7 mouse cellular contexts compared by ENCODE assay signal in genomic region chr10:61476440-61477165, GRCm38 (mm10). TPM values are rescaled to one million over a fixed set of nuclear protein-coding genes. Genes with fewer than 3 reads are reported as not detected.
DNase-seq lines count a peak whose midpoint lies in the region; ATAC-seq lines count a peak whose summit lies in the region.

No protein-coding gene starts in this region.

- WGBS in neural tube, embryonic 12.5 days, result 2% methylated on average over 15 of the region's 15 CpGs

- no peaks in the 10 kb centered on the region for H3K9me3 ChIP-seq in neural tube, embryonic 12.5 days

- peak overlapping the region; percentile 80 for H3K9ac ChIP-seq in neural tube, embryonic 12.5 days

- no peak for ATAC-seq in neural tube, embryonic 12.5 days (ENCODE audit: low FRiP score, low read depth)

- H3K27me3 ChIP-seq in neural tube, embryonic 12.5 days (replicated peaks), result no peaks in the 10 kb centered on the region

- peak overlapping the region; percentile 79 for H3K4me3 ChIP-seq in neural tube, embryonic 12.5 days

- no peak overlapping the region for H3K27ac ChIP-seq in neural tube, embryonic 12.5 days

- peak; percentile 37 for DNase-seq in thymus, postnatal 4 days
- no peak for DNase-seq in thymus, postnatal 0 days (ENCODE audit: low spot score)
- peak; percentile 79 for DNase-seq in gastrocnemius, adult 18-20 months (ENCODE audit: low spot score)
- peak; percentile 14 for DNase-seq in induced T-regulatory cell, adult 2 months (ENCODE audit: low read depth)
- no peak for DNase-seq in cerebellum, postnatal 4 days (ENCODE audit: low spot score in 2 of 2)
- no peak for DNase-seq in layer of hippocampus, postnatal 14 days (ENCODE audit: low spot score in 2 of 2)

- no peaks in the 10 kb centered on the region for H3K36me3 ChIP-seq in neural tube, embryonic 12.5 days

- peak overlapping the region; percentile 93 for H3K4me2 ChIP-seq in neural tube, embryonic 12.5 days (replicated peaks)

- peaks cover 24% of the 10 kb centered on the region for H3K4me1 ChIP-seq in neural tube, embryonic 12.5 days

RNA-seq across cellular contexts. Expression of gene Lrrc20, which starts 1.0 kb away (rescaled TPM):
- 3.5 and 4.5 TPM in 2 replicates for polyA plus RNA-seq in thymus, postnatal 0 days (2015; fragmentation: Nextera tagmentation; extraction: Ambion mirVana)
- 100 to 1,000 TPM; 161 to 167 TPM for total RNA-seq in gastrocnemius, adult 18-20 months (2021)
- 12.6 and 13.2 TPM in 2 replicates for polyA plus RNA-seq in neural tube, embryonic 12.5 days (2016; fragmentation: Nextera tagmentation; extraction: Ambion mirVana)
- total RNA-seq in layer of hippocampus, postnatal 14 days (2021), result 10 to 100 TPM; 18.7 to 21.6 TPM

RNA-seq across cellular contexts. Expression of gene Eif4ebp2, which starts 24.1 kb away (rescaled TPM):
- 83.7 and 91.5 TPM in 2 replicates for polyA plus RNA-seq in thymus, postnatal 0 days (2015; fragmentation: Nextera tagmentation; extraction: Ambion mirVana)
- 100 to 1,000 TPM; 147 to 178 TPM for total RNA-seq in gastrocnemius, adult 18-20 months (2021)
- polyA plus RNA-seq in neural tube, embryonic 12.5 days (2016; fragmentation: Nextera tagmentation; extraction: Ambion mirVana), result 52.0 and 64.9 TPM in 2 replicates
- 10 to 100 TPM; 46.2 to 51.2 TPM for total RNA-seq in layer of hippocampus, postnatal 14 days (2021)

RNA-seq across cellular contexts. Expression of gene Nodal, which starts 58.8 kb away (rescaled TPM):
- polyA plus RNA-seq in thymus, postnatal 0 days (2015; fragmentation: Nextera tagmentation; extraction: Ambion mirVana), result 0.08 TPM in 2 replicates
- total RNA-seq in gastrocnemius, adult 18-20 months (2021), result under 1 TPM; 0.09 to 0.11 TPM
- polyA plus RNA-seq in neural tube, embryonic 12.5 days (2016; fragmentation: Nextera tagmentation; extraction: Ambion mirVana), result 0.13 TPM in 1 of 2 replicates, not detected in the other
- total RNA-seq in layer of hippocampus, postnatal 14 days (2021), result not detected

Comparison
In these comparisons a context has a peak if more than half of its experiments do, and no peak if none do; other contexts are left out.
1. DNase-seq: peak in thymus, postnatal 4 days (single experiment), gastrocnemius, adult 18-20 months (single experiment) and induced T-regulatory cell, adult 2 months (single experiment); none in thymus, postnatal 0 days (single experiment), cerebellum, postnatal 4 days (0 of 2) and layer of hippocampus, postnatal 14 days (0 of 2).
2. RNA of gene Lrrc20, which starts 1.0 kb away (total RNA-seq): 161 to 167 TPM in gastrocnemius, adult 18-20 months; 18.7 to 21.6 TPM in layer of hippocampus, postnatal 14 days; every median in the first group is over 4 times any median in the second.